Mouse (Mus musculus) spleen, adult 2 months (tissue): ENCODE data around the gene Sh2d5. TPM values are rescaled to one million over a fixed set of nuclear protein-coding genes. Genes with fewer than 3 reads are reported as not detected.

Experiments
- DNase-seq, 2 experiments: peaks; one replicate each; pipeline versions ENCODE4 v3.0.0 to v3.0.0-alpha.2; 2012 to 2021; ENCODE audit warnings: low spot score in 2 of 2, low read depth in 1 of 2
- H3K27ac ChIP-seq: fragments of 200-500 bp; 2 replicates; pipeline ENCODE4 v1.5.1; 2012; ENCODE audit warnings: low read length, inconsistent platforms; ENCODE audit not compliant: insufficient read depth
- H3K27me3 ChIP-seq: fragments of 200-500 bp; 2 replicates; pipeline ENCODE4 v1.6.1; 2012; ENCODE audit warnings: mild to moderate bottlenecking, moderate library complexity, low read length, inconsistent platforms; ENCODE audit not compliant: control insufficient read depth, insufficient read depth
- H3K36me3 ChIP-seq: fragments of 200-500 bp; 2 replicates; pipeline ENCODE4 v1.6.1; 2012; ENCODE audit warnings: mild to moderate bottlenecking, low read length, inconsistent platforms; ENCODE audit not compliant: control insufficient read depth, insufficient read depth
- H3K4me1 ChIP-seq: fragments of 200-500 bp; 2 replicates; pipeline ENCODE4 v1.6.1; 2011; ENCODE audit warnings: inconsistent platforms; ENCODE audit not compliant: control insufficient read depth, insufficient read depth, insufficient read length
- H3K4me3 ChIP-seq: fragments of 200-500 bp; 2 replicates; pipeline ENCODE4 v1.5.1; 2011; ENCODE audit warnings: mild to moderate bottlenecking, inconsistent platforms; ENCODE audit not compliant: insufficient read depth, insufficient read length; ENCODE audit errors: extremely low read depth
- CTCF ChIP-seq: fragments of 200-500 bp; IDR thresholded peaks from 2 replicates; pipeline ENCODE4 v1.5.1; 2011; ENCODE audit warnings: mild to moderate bottlenecking, inconsistent platforms; ENCODE audit not compliant: insufficient read depth, insufficient read length, insufficient replicate concordance; ENCODE audit errors: extremely low read depth
- POLR2A ChIP-seq: fragments of 200-500 bp; IDR thresholded peaks from 2 replicates; pipeline ENCODE4 v1.6.1; 2011; ENCODE audit warnings: low read depth, low read length, inconsistent platforms
- WGBS: fragments of 180-500 bp; shearing (Covaris S2); methylation state at CpG from one replicate; pipeline ENCODE4 v1.1.7; 2018; 5-methylcytosine and 5-hydroxymethylcytosine counted together
- polyA plus RNA-seq: library from polyadenylated mRNA; depleted of rRNA; stranded (reverse); fragments of >200 nt; gene quantifications from 2 replicates; pipeline ENCODE4 v1.2.3, GENCODE M21; 2012

The Sh2d5 gene
- polyA plus RNA-seq, 1 experiment, result 1.4 TPM

DNA sequence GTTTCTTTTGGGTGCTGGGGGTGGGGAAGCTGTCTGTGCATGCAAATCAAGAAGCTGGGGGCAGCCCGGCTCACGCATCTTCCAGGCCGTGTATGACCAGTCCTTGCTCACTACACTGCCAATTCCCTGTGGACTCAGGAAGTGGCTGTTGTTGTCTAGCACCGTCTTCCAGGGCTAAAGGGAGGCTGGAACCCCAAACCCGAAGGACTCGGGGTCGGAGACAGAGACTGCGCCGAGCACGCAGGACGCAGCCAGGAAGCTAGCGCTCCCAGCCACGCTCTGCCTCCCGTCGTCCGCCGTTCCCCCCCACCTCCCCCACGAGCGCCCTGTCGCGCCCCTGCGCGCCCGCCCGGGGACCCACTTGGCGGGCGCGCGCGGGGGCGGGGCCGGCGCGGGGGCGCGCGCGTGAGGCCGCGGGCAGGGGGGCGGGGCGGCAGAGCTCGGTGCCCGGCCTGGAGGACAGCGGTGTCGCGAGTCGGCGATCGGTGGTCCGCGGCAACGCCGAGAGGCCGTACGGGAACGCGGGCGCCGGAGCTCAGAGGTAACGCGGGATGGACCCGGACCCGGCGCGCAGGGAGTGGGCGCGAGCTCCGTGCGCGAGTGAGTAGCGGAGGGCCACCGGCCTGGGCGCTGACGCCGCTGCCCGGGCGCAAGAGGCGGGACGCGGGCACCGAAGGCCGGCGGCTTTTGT is 33.9 kb upstream of the Sh2d5 start, which contains the start of gene Hp1bp3:
TSS of gene Hp1bp3 (plus strand) at position 97 of the 691 bp plus-strand sequence.
- peak; percentile 39 to 64 for DNase-seq
- TF ChIP-seq CTCF (no peak), POLR2A (peak; percentile 50; the same call in 1 of the 2 replicates)
- Histone ChIP-seq H3K4me3 (peak within 1 kb of the TSS; percentile 98), H3K27ac (peak within 1 kb of the TSS; percentile 96), H3K36me3 (no peaks in the 10 kb centered on the region), H3K27me3 (no peaks in the 10 kb centered on the region), H3K4me1 (peaks cover 12% of the 10 kb centered on the region)
- under 1% methylated on average over 79 of the region's 84 CpGs for WGBS

DNA sequence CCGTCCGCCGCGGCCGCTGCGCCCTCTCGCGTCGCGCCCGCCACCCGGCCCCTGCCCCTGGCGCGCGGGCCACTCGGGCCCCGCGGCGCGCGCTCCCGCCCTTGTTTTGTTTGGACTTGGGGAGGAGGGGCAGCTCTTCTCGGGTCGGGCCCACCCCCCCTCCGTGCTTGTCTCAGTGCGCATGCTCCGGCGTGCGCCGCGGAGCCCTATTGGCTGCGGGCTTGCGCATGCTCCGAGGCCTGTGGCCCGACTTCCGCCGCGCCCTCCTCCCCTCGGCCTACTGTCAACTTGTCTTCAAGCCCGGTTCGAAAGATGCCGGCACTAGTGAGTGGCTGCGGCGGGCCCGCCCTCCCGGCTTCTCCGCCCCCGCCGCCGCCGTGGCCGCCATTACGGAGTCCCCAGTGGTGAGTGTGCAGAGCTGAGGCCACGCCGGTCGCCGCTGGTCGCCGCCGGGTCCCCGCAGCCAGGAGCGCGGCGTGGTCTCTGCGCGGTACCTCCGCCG is 33.3 kb upstream of the Sh2d5 start:
- Histone ChIP-seq H3K27ac (peak overlapping the region; percentile 96), H3K4me1 (peaks cover 15% of the 10 kb centered on the region), H3K27me3 (no peaks in the 10 kb centered on the region), H3K4me3 (peak overlapping the region; percentile 98), H3K36me3 (no peaks in the 10 kb centered on the region)
- TF ChIP-seq POLR2A (no peak), CTCF (no peak)
- DNase-seq, result peak; percentile 93 to 97
- under 1% methylated on average over 62 of the region's 68 CpGs for WGBS

DNA sequence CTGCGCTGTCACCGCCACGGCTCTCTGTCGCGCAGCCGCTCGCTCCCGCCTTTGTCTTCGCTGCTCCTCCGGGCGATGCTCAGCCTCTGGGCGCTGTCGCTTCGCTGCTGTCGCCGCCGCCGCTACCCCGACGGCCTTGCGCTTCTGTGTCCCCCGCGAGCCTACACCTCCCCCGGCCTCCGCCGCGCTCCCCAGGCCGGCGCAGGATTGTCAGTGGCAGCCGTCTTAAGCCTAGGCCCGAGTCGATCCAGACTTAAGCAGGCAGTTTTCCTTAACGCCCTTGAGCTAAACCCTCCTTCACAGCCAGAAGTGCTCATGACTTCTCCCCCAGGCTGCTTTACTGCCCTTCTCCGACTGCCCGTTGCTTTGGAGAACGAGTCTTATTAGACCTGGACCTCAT is 32.8 kb upstream of the Sh2d5 start:
- peak in 1 of 2 experiments; percentile 3 for DNase-seq
- TF ChIP-seq CTCF, result no peak
- TF ChIP-seq POLR2A, result no peak
- H3K4me1 ChIP-seq, result peaks cover 18% of the 10 kb centered on the region

DNA sequence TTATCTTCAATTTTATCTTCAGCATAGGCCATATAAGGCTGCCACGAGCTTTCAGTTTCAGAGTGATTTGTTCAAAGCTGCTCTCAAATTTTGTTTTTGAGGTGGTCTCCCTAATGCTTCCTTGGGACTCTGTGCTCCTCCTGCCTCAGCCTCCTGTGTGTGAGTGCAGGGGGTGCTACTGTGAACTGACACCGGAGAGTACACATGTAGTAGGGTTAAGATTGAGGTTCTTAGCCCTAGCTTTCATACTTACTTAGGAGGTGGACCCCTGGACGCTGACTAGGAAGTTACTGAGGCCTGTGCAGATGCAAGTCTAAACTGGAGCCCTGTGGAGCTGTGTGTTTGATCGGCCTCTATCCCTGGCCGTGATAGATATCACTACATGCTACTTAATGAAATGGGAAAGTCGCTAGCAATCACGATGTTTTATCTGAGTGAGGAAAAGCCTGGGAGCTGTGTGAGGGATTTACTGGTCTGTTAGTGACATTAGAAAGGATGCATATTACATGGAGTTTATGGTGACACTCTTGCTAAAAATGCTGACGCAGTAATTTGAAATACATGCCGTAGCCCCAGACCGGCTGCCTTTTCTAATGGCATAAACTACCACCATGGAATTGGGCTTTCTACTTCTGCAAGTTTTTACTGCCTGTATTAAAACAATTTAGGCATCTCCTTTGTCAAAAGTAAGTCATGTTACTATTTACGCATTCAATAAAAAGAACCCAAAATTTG is 32.1 kb upstream of the Sh2d5 start:
- Histone ChIP-seq H3K27ac (peak overlapping the region; percentile 26; the same call in 1 of the 2 replicates), H3K36me3 (peaks cover 6% of the 10 kb centered on the region), H3K4me1 (peaks cover 18% of the 10 kb centered on the region), H3K27me3 (no peaks in the 10 kb centered on the region), H3K4me3 (peak overlapping the region; percentile 98)
- 48% methylated on average over 11 of the region's 11 CpGs for WGBS
- no peak for DNase-seq
- TF ChIP-seq CTCF (no peak), POLR2A (no peak)

More for the DNA sequence above, 32.8 kb upstream of the Sh2d5 start:
- Histone ChIP-seq H3K4me3 (peak overlapping the region; percentile 98), H3K27me3 (no peaks in the 10 kb centered on the region), H3K36me3 (peaks cover 1% of the 10 kb centered on the region; the same call in 1 of the 2 replicates), H3K27ac (peak overlapping the region; percentile 96)
- under 1% methylated on average over 36 of the region's 36 CpGs for WGBS

DNA sequence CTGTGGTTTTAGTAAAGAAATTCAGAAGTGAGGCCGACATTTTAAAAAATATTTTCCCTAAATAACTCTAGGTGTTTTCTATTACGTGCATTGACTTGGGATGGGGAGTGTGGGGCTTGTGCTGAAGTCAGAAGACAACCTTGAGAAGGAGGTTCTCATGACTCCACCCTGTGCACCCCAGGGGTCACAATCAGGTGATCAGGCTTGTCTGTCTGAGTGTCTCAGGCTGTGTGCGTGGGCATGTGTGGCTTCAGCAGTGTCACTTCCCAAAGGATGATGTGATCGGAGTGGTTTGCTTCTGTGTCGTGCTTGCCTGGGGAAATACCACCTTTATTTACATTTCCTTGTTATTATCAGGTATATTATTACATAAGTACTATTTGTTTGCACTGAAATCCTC is 30.9 kb upstream of the Sh2d5 start:
- no peaks in the 10 kb centered on the region for H3K27me3 ChIP-seq
- no peak overlapping the region for H3K4me3 ChIP-seq
- WGBS, result 58% methylated on average over 5 of the region's 5 CpGs
- peaks cover 22% of the 10 kb centered on the region for H3K4me1 ChIP-seq
- DNase-seq, result no peak
- no peak overlapping the region for H3K27ac ChIP-seq
- H3K36me3 ChIP-seq, result peaks cover 16% of the 10 kb centered on the region
- TF ChIP-seq CTCF (no peak), POLR2A (no peak)

DNA sequence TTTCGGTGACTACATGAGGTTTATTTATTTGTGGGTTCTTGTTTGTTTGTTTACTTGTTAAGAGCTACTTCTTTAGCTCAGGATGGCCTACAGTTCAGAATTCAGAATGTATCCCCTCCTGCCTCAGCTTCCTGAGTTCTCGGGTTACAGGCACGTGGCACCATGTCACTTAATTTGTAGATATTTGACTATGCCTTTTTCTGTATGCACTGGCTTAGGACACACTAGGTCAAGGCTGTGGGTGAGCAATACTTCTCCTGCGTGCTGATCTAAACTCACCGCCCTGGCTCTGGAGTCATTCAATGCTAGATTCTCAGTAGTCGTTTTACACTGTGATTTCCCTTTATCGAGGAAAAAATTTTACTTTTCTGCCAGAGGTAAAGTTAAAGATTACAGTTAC is 29.4 kb upstream of the Sh2d5 start:
- Histone ChIP-seq H3K36me3 (peaks cover 17% of the 10 kb centered on the region), H3K27me3 (no peaks in the 10 kb centered on the region), H3K4me1 (peaks cover 22% of the 10 kb centered on the region), H3K27ac (no peak overlapping the region), H3K4me3 (no peak overlapping the region)
- 53% methylated on average over 7 of the region's 7 CpGs for WGBS
- TF ChIP-seq CTCF, result no peak
- no peak for TF ChIP-seq POLR2A
- no peak for DNase-seq
